Mouse (Mus musculus) neural tube, embryonic 13.5 days (tissue): ENCODE data around the gene Fam184a. TPM values are rescaled to one million over a fixed set of nuclear protein-coding genes. Genes with fewer than 3 reads are reported as not detected.

Experiments
- ATAC-seq: fragments of 200-750 bp; cut with Nextera tagmentation; 2 replicates; pipeline ENCODE4 v1.8.0; 2017; ENCODE audit warnings: low read depth, mild to moderate bottlenecking, moderate TSS enrichment, moderate library complexity
- H3K27ac ChIP-seq: fragments of 300-500 bp; sonication (generic); replicated peaks from 2 replicates; pipeline ENCODE4 v1.5.1; 2015; ENCODE audit warnings: moderate library complexity, mild to moderate bottlenecking, inconsistent platforms
- H3K27me3 ChIP-seq: fragments of 300-500 bp; sonication (generic); 2 replicates; pipeline ENCODE4 v1.6.1; 2015; ENCODE audit warnings: mild to moderate bottlenecking, inconsistent platforms
- H3K36me3 ChIP-seq: fragments of 300-500 bp; sonication (generic); 2 replicates; pipeline ENCODE4 v1.6.1; 2015; ENCODE audit warnings: mild to moderate bottlenecking, inconsistent platforms
- H3K4me1 ChIP-seq: fragments of 300-500 bp; sonication (generic); replicated peaks from 2 replicates; pipeline ENCODE4 v1.6.1; 2015; ENCODE audit warnings: inconsistent platforms
- H3K4me2 ChIP-seq: fragments of 300-500 bp; sonication (generic); 2 replicates; pipeline ENCODE4 v1.6.1; 2015; ENCODE audit warnings: inconsistent platforms, mild to moderate bottlenecking, moderate library complexity
- H3K4me3 ChIP-seq: fragments of 300-500 bp; sonication (generic); 2 replicates; pipeline ENCODE4 v1.5.1; 2015; ENCODE audit warnings: mild to moderate bottlenecking, inconsistent platforms
- H3K9ac ChIP-seq: fragments of 300-500 bp; sonication (generic); 2 replicates; pipeline ENCODE4 v1.6.1; 2015; ENCODE audit warnings: moderate library complexity, mild to moderate bottlenecking, inconsistent platforms
- H3K9me3 ChIP-seq: fragments of 300-500 bp; sonication (generic); 2 replicates; pipeline ENCODE4 v1.6.1; 2016; ENCODE audit warnings: inconsistent platforms
- WGBS: fragments of 180-500 bp; shearing (Covaris S2); methylation state at CpG from one replicate; pipeline ENCODE4 v1.1.7; 2015; 5-methylcytosine and 5-hydroxymethylcytosine counted together
- polyA plus RNA-seq: library from polyadenylated mRNA; unstranded; fragments of >200 nt; fragmentation: Nextera tagmentation; extraction: Ambion mirVana; gene quantifications from 2 replicates; pipeline ENCODE4 v1.2.1, GENCODE M21; 2015

Fam184a gene
- polyA plus RNA-seq, result 11.5 and 12.2 TPM in 2 replicates

GRCm38 (mm10) chr10:53750955-53751652, at the start of gene Fam184a:
Gene Fam184a, minus strand, starts transcription at chr10:53751123.
- peak; percentile 98 for ATAC-seq
- WGBS, result 3% methylated on average over 62 of the region's 71 CpGs
- Histone ChIP-seq H3K4me1 (peaks cover 25% of the 10 kb centered on the region), H3K9me3 (no peaks in the 10 kb centered on the region), H3K9ac (peak within 1 kb of the TSS; percentile 90), H3K4me3 (peak within 1 kb of the TSS; percentile 82), H3K27me3 (no peaks in the 10 kb centered on the region), H3K36me3 (no peaks in the 10 kb centered on the region), H3K27ac (peak within 1 kb of the TSS; percentile 61), H3K4me2 (peak within 1 kb of the TSS; percentile 78)

- no peak for ATAC-seq
- Histone ChIP-seq H3K36me3 (no peaks in the 10 kb centered on the region), H3K27ac (no peak overlapping the region), H3K27me3 (no peaks in the 10 kb centered on the region), H3K4me1 (no peaks in the 10 kb centered on the region), H3K4me2 (no peak overlapping the region), H3K9me3 (no peaks in the 10 kb centered on the region), H3K4me3 (no peak overlapping the region), H3K9ac (no peak overlapping the region)
- 97% methylated on average over 1 of the region's 1 CpGs for WGBS
These were observed 45.3 kb upstream of the Fam184a start for GRCm38 (mm10) chr10:53796258-53796581.

GRCm38 (mm10) chr10:53795567-53796257, 44.8 kb upstream of the Fam184a start:
- no peak overlapping the region for H3K4me2 ChIP-seq
- H3K9me3 ChIP-seq, result no peaks in the 10 kb centered on the region
- H3K27ac ChIP-seq, result no peak overlapping the region
- no peaks in the 10 kb centered on the region for H3K4me1 ChIP-seq
- H3K9ac ChIP-seq, result no peak overlapping the region
- no peak overlapping the region for H3K4me3 ChIP-seq
- no peaks in the 10 kb centered on the region for H3K27me3 ChIP-seq
- 9% methylated on average over 2 of the region's 2 CpGs for WGBS
- ATAC-seq, result 0 out of 2 replicates have a peak, but pooled peaks have one; percentile 65
- no peaks in the 10 kb centered on the region for H3K36me3 ChIP-seq

GRCm38 (mm10) chr10:53791281-53791680, 40.4 kb upstream of the Fam184a start:
- Histone ChIP-seq H3K4me3 (no peak overlapping the region), H3K36me3 (no peaks in the 10 kb centered on the region), H3K4me1 (no peaks in the 10 kb centered on the region), H3K27me3 (no peaks in the 10 kb centered on the region), H3K4me2 (no peak overlapping the region), H3K9me3 (no peaks in the 10 kb centered on the region), H3K27ac (no peak overlapping the region), H3K9ac (no peak overlapping the region)
- 79% methylated on average over 2 of the region's 2 CpGs for WGBS
- no peak for ATAC-seq

- Histone ChIP-seq H3K36me3 (no peaks in the 10 kb centered on the region), H3K9me3 (no peaks in the 10 kb centered on the region), H3K4me3 (no peak overlapping the region), H3K27me3 (no peaks in the 10 kb centered on the region), H3K9ac (no peak overlapping the region), H3K4me1 (no peaks in the 10 kb centered on the region), H3K27ac (no peak overlapping the region), H3K4me2 (no peak overlapping the region)
- 85% methylated on average over 2 of the region's 2 CpGs for WGBS
- ATAC-seq, result no peak
These were observed 25.7 kb upstream of the Fam184a start for GRCm38 (mm10) chr10:53776591-53776990.

GRCm38 (mm10) chr10:53772708-53773107, 21.8 kb upstream of the Fam184a start:
- no peaks in the 10 kb centered on the region for H3K36me3 ChIP-seq
- no peaks in the 10 kb centered on the region for H3K9me3 ChIP-seq
- H3K4me3 ChIP-seq, result no peak overlapping the region
- WGBS, result 79% methylated on average over 4 of the region's 4 CpGs
- H3K27me3 ChIP-seq, result no peaks in the 10 kb centered on the region
- no peak overlapping the region for H3K27ac ChIP-seq
- H3K9ac ChIP-seq, result no peak overlapping the region
- H3K4me2 ChIP-seq, result no peak overlapping the region
- ATAC-seq, result no peak
- H3K4me1 ChIP-seq, result no peaks in the 10 kb centered on the region

- Histone ChIP-seq H3K4me2 (no peak overlapping the region), H3K27me3 (no peaks in the 10 kb centered on the region), H3K4me1 (no peaks in the 10 kb centered on the region), H3K9me3 (no peaks in the 10 kb centered on the region), H3K9ac (no peak overlapping the region), H3K4me3 (no peak overlapping the region), H3K36me3 (no peaks in the 10 kb centered on the region), H3K27ac (no peak overlapping the region)
- 70% methylated on average over 2 of the region's 2 CpGs for WGBS
- ATAC-seq, result no peak
These were observed 20.6 kb upstream of the Fam184a start for GRCm38 (mm10) chr10:53771480-53771879.

GRCm38 (mm10) chr10:53768745-53769144, 17.8 kb upstream of the Fam184a start:
- Histone ChIP-seq H3K9ac (no peak overlapping the region), H3K4me1 (no peaks in the 10 kb centered on the region), H3K36me3 (no peaks in the 10 kb centered on the region), H3K9me3 (no peaks in the 10 kb centered on the region), H3K27me3 (no peaks in the 10 kb centered on the region), H3K27ac (no peak overlapping the region), H3K4me3 (no peak overlapping the region), H3K4me2 (no peak overlapping the region)
- WGBS, result 75% methylated on average over 3 of the region's 3 CpGs
- ATAC-seq, result no peak

GRCm38 (mm10) chr10:53765471-53765870, 14.5 kb upstream of the Fam184a start:
- H3K9me3 ChIP-seq, result no peaks in the 10 kb centered on the region
- H3K27ac ChIP-seq, result no peak overlapping the region
- H3K4me1 ChIP-seq, result no peaks in the 10 kb centered on the region
- H3K9ac ChIP-seq, result no peak overlapping the region
- no peak overlapping the region for H3K4me3 ChIP-seq
- 85% methylated on average over 4 of the region's 4 CpGs for WGBS
- no peak for ATAC-seq
- no peaks in the 10 kb centered on the region for H3K27me3 ChIP-seq
- no peaks in the 10 kb centered on the region for H3K36me3 ChIP-seq
- no peak overlapping the region for H3K4me2 ChIP-seq

- ATAC-seq, result no peak
- Histone ChIP-seq H3K27ac (no peak overlapping the region), H3K4me1 (peaks cover 25% of the 10 kb centered on the region), H3K4me2 (no peak overlapping the region), H3K27me3 (no peaks in the 10 kb centered on the region), H3K4me3 (no peak overlapping the region), H3K9ac (no peak overlapping the region), H3K9me3 (no peaks in the 10 kb centered on the region), H3K36me3 (no peaks in the 10 kb centered on the region)
- 73% methylated on average over 1 of the region's 1 CpGs for WGBS
These were observed 1.8 kb upstream of the Fam184a start for GRCm38 (mm10) chr10:53752723-53753122.

- Histone ChIP-seq H3K36me3 (no peaks in the 10 kb centered on the region), H3K4me3 (peak overlapping the region; percentile 82), H3K9ac (peak overlapping the region; percentile 90), H3K4me2 (peak overlapping the region; percentile 78), H3K4me1 (peaks cover 25% of the 10 kb centered on the region), H3K9me3 (no peaks in the 10 kb centered on the region), H3K27ac (peak overlapping the region; percentile 61), H3K27me3 (no peaks in the 10 kb centered on the region)
- peak; percentile 51 for ATAC-seq
- WGBS, result 8% methylated on average over 39 of the region's 39 CpGs
These were observed 508 bp downstream of the Fam184a start for GRCm38 (mm10) chr10:53750275-53750954.

GRCm38 (mm10) chr10:53746039-53746438, 4.9 kb downstream of the Fam184a start:
- H3K4me2 ChIP-seq, result no peak overlapping the region
- H3K4me1 ChIP-seq, result peaks cover 20% of the 10 kb centered on the region
- no peaks in the 10 kb centered on the region for H3K27me3 ChIP-seq
- WGBS, result 93% methylated on average over 6 of the region's 6 CpGs
- H3K36me3 ChIP-seq, result no peaks in the 10 kb centered on the region
- H3K9me3 ChIP-seq, result no peaks in the 10 kb centered on the region
- no peak overlapping the region for H3K9ac ChIP-seq
- no peak overlapping the region for H3K27ac ChIP-seq
- ATAC-seq, result no peak
- no peak overlapping the region for H3K4me3 ChIP-seq
